Comparison of ENCODE assay signal across 9 mouse cellular contexts in genomic region chr2:148292895-148293294, GRCm38 (mm10).
DNase-seq lines count a peak whose midpoint lies in the region; ATAC-seq and TF ChIP-seq lines count a peak whose summit lies in the region.
"Had no signal": no experiment of that assay in that cellular context is flagged by ENCODE, and none has a peak within 500 bp of the region (broad histone marks: within the 10 kb centered on the region; RNA-seq: fewer than 3 reads in every experiment).

No protein-coding gene starts in this region.

- no peaks in the 10 kb centered on the region for H3K9me3 ChIP-seq in lung, postnatal 0 days (ENCODE audit: low read length)
- no peaks in the 10 kb centered on the region for H3K9me3 ChIP-seq in liver, embryonic 14.5 days (ENCODE audit: control insufficient read depth, low read length)
- no peaks in the 10 kb centered on the region for H3K9me3 ChIP-seq in intestine, postnatal 0 days (ENCODE audit: control insufficient read depth)

- no peak overlapping the region for H3K4me2 ChIP-seq in lung, postnatal 0 days (replicated peaks; ENCODE audit: low read depth, low read length)
- no peak overlapping the region for H3K4me2 ChIP-seq in liver, embryonic 14.5 days (ENCODE audit: low read depth)
- no peak overlapping the region for H3K4me2 ChIP-seq in intestine, postnatal 0 days (replicated peaks; ENCODE audit: low read depth)

- no peak overlapping the region for H3K9ac ChIP-seq in lung, postnatal 0 days (replicated peaks; ENCODE audit: low read depth)
- H3K9ac ChIP-seq in liver, embryonic 14.5 days (replicated peaks) = no peak overlapping the region
- no peak overlapping the region for H3K9ac ChIP-seq in intestine, postnatal 0 days (ENCODE audit: low read depth, low read length)

- H3K4me3 ChIP-seq in lung, postnatal 0 days (ENCODE audit: low read depth, low read length) = no peak overlapping the region
- H3K4me3 ChIP-seq in liver, embryonic 14.5 days (ENCODE audit: insufficient read depth in 1 of 2, low read depth in 2 of 2, low read length in 2 of 2) = no peak overlapping the region
- H3K4me3 ChIP-seq in intestine, postnatal 0 days (ENCODE audit: low read depth, low read length) = no peak overlapping the region

- TF ChIP-seq CTCF in lung, postnatal 0 days (IDR thresholded peaks at IDR 0.05) = no peak
- no peak for TF ChIP-seq CTCF in liver, embryonic 14.5 days (IDR thresholded peaks at IDR 0.05; ENCODE audit: low read depth)
- no peak for TF ChIP-seq CTCF in intestine, postnatal 0 days (IDR thresholded peaks at IDR 0.05; ENCODE audit: low read depth)

- no peak for ATAC-seq in lung, postnatal 0 days
- peak; percentile 78; the same call in 1 of the 2 replicates for ATAC-seq in liver, embryonic 14.5 days (ENCODE audit: insufficient read depth)
- no peak for ATAC-seq in intestine, postnatal 0 days

- TF ChIP-seq EP300 in lung, postnatal 0 days (IDR thresholded peaks at IDR 0.05) = no peak
- no peak for TF ChIP-seq EP300 in liver, embryonic 14.5 days (IDR thresholded peaks at IDR 0.05; ENCODE audit: low read depth)

- H3K36me3 ChIP-seq in lung, postnatal 0 days (ENCODE audit: insufficient read depth, low read length) = no peaks in the 10 kb centered on the region
- no peaks in the 10 kb centered on the region for H3K36me3 ChIP-seq in liver, embryonic 14.5 days (replicated peaks; ENCODE audit: control insufficient read depth, insufficient read depth, low read depth)
- no peaks in the 10 kb centered on the region for H3K36me3 ChIP-seq in intestine, postnatal 0 days (ENCODE audit: control insufficient read depth, insufficient read depth)

- H3K27ac ChIP-seq in lung, postnatal 0 days (ENCODE audit: low read length) = no peak overlapping the region
- no peak overlapping the region for H3K27ac ChIP-seq in liver, embryonic 14.5 days
- no peak overlapping the region for H3K27ac ChIP-seq in intestine, postnatal 0 days (ENCODE audit: low read depth, low read length)
- H3K27ac ChIP-seq: kidney, postnatal 0 days had no signal

- peak; percentile 28 for DNase-seq in gastrocnemius, postnatal 14 days
- no peak for DNase-seq in gastrocnemius, postnatal 10 days
- DNase-seq in lung, postnatal 0 days (ENCODE audit: low spot score) = peak; percentile 34
- DNase-seq in lung, postnatal 36 days = no peak
- DNase-seq in brain, embryonic 18.5 days (ENCODE audit: low read depth, low spot score) = peak; percentile 4
- peak in 1 of 3 experiments; percentile 2 for DNase-seq in liver, embryonic 14.5 days (ENCODE audit: low read depth in 3 of 3, low spot score in 3 of 3)
- DNase-seq in thymus, postnatal 10 days (ENCODE audit: low spot score in 2 of 2) = no peak

- 29% methylated on average over 2 of the region's 2 CpGs for WGBS in lung, postnatal 0 days
- WGBS in liver, embryonic 14.5 days (ENCODE audit: insufficient replicate concordance) = 17% methylated on average over 2 of the region's 2 CpGs
- WGBS in intestine, postnatal 0 days = 26% methylated on average over 2 of the region's 2 CpGs

- peaks cover 3% of the 10 kb centered on the region; the same call in 1 of the 2 replicates for H3K4me1 ChIP-seq in lung, postnatal 0 days (ENCODE audit: insufficient read depth, low read depth, low read length)
- H3K4me1 ChIP-seq in liver, embryonic 14.5 days (replicated peaks; ENCODE audit: control insufficient read depth in 2 of 2, insufficient read depth in 2 of 2, low read length in 1 of 2) = no peaks in the 10 kb centered on the region
- H3K4me1 ChIP-seq in intestine, postnatal 0 days (replicated peaks; ENCODE audit: control insufficient read depth, insufficient read depth, low read length) = no peaks in the 10 kb centered on the region

- H3K27me3 ChIP-seq in lung, postnatal 0 days (replicated peaks; ENCODE audit: insufficient read depth, low read length) = no peaks in the 10 kb centered on the region
- H3K27me3 ChIP-seq in liver, embryonic 14.5 days (ENCODE audit: control insufficient read depth, insufficient read depth, low read length) = no peaks in the 10 kb centered on the region
- no peaks in the 10 kb centered on the region for H3K27me3 ChIP-seq in intestine, postnatal 0 days (replicated peaks; ENCODE audit: control insufficient read depth, insufficient read depth, low read length)

- intact Hi-C loops in gastrocnemius, postnatal 14 days (cut with DNase I; ENCODE audit: low total_unique reads) = no loop called here

Comparison
In these comparisons a context has a peak if more than half of its experiments do, and no peak if none do; other contexts are left out.
1. DNase-seq: peak in gastrocnemius, postnatal 14 days (single experiment), lung, postnatal 0 days (single experiment) and brain, embryonic 18.5 days (single experiment); none in gastrocnemius, postnatal 10 days (single experiment), lung, postnatal 36 days (single experiment) and thymus, postnatal 10 days (0 of 2).